Comparison of ENCODE assay signal across 13 mouse cellular contexts in the genomic region with DNA sequence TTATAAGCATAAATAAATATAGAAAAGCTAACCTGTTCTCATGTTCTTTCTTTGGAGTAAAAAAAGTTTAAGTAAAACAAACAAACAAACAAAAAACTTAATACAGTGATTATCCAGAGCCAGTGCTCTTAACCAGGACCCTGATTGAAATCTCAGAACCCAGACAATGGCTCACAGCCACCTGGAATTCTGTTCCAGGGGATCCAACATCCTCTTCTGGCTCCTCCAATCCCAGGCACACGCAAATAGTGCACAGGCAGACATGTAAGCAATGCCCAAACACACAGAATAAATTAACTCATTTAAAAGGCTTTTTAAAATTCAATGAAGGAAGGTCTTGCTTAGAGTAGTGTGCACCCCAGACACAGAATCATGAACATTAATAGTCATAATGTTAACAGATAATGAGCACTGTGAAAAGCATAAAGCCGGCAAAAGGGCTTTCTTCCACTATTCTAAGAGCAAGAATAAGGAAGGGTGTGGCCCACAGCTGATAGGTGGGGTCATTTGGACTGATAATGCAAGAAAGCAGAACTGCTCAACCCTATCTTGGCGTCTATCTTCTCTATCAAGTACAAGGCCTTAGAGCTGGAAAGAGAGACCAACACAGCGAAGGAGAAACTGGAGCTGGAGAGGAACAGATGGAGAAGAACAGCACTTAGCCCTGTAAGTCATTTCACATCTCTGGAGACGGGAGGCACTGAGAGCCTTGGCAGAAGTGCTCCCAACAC.
DNase-seq lines count a peak whose midpoint lies in the region; ATAC-seq and TF ChIP-seq lines count a peak whose summit lies in the region.
"Had no signal": no experiment of that assay in that cellular context is flagged by ENCODE, and none has a peak within 500 bp of the region (broad histone marks: within the 10 kb centered on the region; RNA-seq: fewer than 3 reads in every experiment).

No protein-coding gene starts in this region.

- no peak for ATAC-seq in heart, postnatal 0 days (ENCODE audit: insufficient read depth, low read depth)
- ATAC-seq in monocyte, adult 5-6 weeks (replicated peaks; ENCODE audit: insufficient number of reproducible peaks, low FRiP score, low TSS enrichment, poor library complexity, severe bottlenecking): peak; percentile 82

- H3K36me3 ChIP-seq in heart, postnatal 0 days (replicated peaks; ENCODE audit: control insufficient read depth, insufficient read depth, low read length): peaks cover 21% of the 10 kb centered on the region; the same call in 1 of the 2 replicates

- no peak overlapping the region for H3K4me2 ChIP-seq in heart, postnatal 0 days (ENCODE audit: low read depth, low read length)

- H3K27ac ChIP-seq in heart, postnatal 0 days (ENCODE audit: low read depth): peak overlapping the region; percentile 53
- no peak overlapping the region for H3K27ac ChIP-seq in left cerebral cortex, adult 2 months

- no peak overlapping the region for H3K9ac ChIP-seq in heart, postnatal 0 days (replicated peaks; ENCODE audit: low read depth, low read length)

- intact Hi-C loops in heart, postnatal 10 days (cut with DNase I): loop anchor here (2.0 kb wide), 1 partner anchor 17 kb away; no protein-coding TSS in a partner anchor
- intact Hi-C loops in left cerebral cortex, adult 2 months (cut with DNase I): no loop called here

- H3K27me3 ChIP-seq in heart, postnatal 0 days (ENCODE audit: control insufficient read depth, insufficient read depth, low read length): no peaks in the 10 kb centered on the region

- TF ChIP-seq CTCF in heart, postnatal 0 days (IDR thresholded peaks at IDR 0.05; ENCODE audit: low read depth): no peak
- no peak for TF ChIP-seq CTCF in left cerebral cortex, adult 2 months (IDR thresholded peaks at IDR 0.05)

- no peak overlapping the region for H3K4me3 ChIP-seq in heart, postnatal 0 days (ENCODE audit: low read depth, low read length)
- H3K4me3 ChIP-seq in left cerebral cortex, adult 2 months: no peak overlapping the region

- peaks cover 49% of the 10 kb centered on the region for H3K4me1 ChIP-seq in heart, postnatal 0 days (ENCODE audit: control insufficient read depth, insufficient read depth)

- H3K9me3 ChIP-seq in heart, postnatal 0 days (replicated peaks; ENCODE audit: control insufficient read depth, low read length): no peaks in the 10 kb centered on the region

- no peak for DNase-seq in heart, postnatal 0 days (ENCODE audit: low spot score)
- DNase-seq in heart, postnatal 10 days: no peak
- DNase-seq in lung, postnatal 36 days: peak; percentile 66
- no peak for DNase-seq in lung, adult 18-20 months
- DNase-seq in brain, adult 2 months (ENCODE audit: low read depth, low spot score): peak; percentile 33
- DNase-seq in adipocyte (ENCODE audit: low spot score): no peak
- DNase-seq in left cerebral cortex, adult 2 months (ENCODE audit: extremely low spot score in 1 of 2, low spot score in 2 of 2): no peak
- DNase-seq: adrenal gland, postnatal 36 days; embryo, embryonic 11 days; heart, postnatal 4 days; kidney, adult 11 months; thymus, adult 18-20 months had no signal

- WGBS in heart, postnatal 0 days: 63% methylated on average over 5 of the region's 5 CpGs

- no peak for TF ChIP-seq EP300 in heart, postnatal 0 days (IDR thresholded peaks at IDR 0.05; ENCODE audit: low read depth)

Comparison
In these comparisons a context has a peak if more than half of its experiments do, and no peak if none do; other contexts are left out.
1. DNase-seq: peak in lung, postnatal 36 days (single experiment) and brain, adult 2 months (single experiment); none in heart, postnatal 0 days (single experiment), heart, postnatal 10 days (0 of 2), lung, adult 18-20 months (0 of 2), adipocyte (single experiment) and left cerebral cortex, adult 2 months (0 of 2).